Mouse (Mus musculus) intestine, postnatal 0 days (tissue): ENCODE results near the gene R3hcc1l. TPM values are rescaled to one million over a fixed set of nuclear protein-coding genes. Genes with fewer than 3 reads are reported as not detected.

ENCODE experiments used
- ATAC-seq: fragments of 200-750 bp; cut with Nextera tagmentation; 2 replicates; pipeline ENCODE4 v1.8.0; 2017; ENCODE audit warnings: mild to moderate bottlenecking, moderate TSS enrichment, moderate library complexity
- H3K27ac ChIP-seq: fragments of 300-500 bp; sonication (generic); 2 replicates; pipeline ENCODE4 v1.5.1; 2014; ENCODE audit warnings: mild to moderate bottlenecking, low read depth, low read length, moderate library complexity
- H3K27me3 ChIP-seq: fragments of 300-500 bp; sonication (generic); replicated peaks from 2 replicates; pipeline ENCODE4 v1.6.1; 2014; ENCODE audit warnings: low read length, mixed read lengths; ENCODE audit not compliant: control insufficient read depth, insufficient read depth
- H3K36me3 ChIP-seq: fragments of 300-500 bp; sonication (generic); 2 replicates; pipeline ENCODE4 v1.6.1; 2014; ENCODE audit warnings: mild to moderate bottlenecking, moderate library complexity; ENCODE audit not compliant: control insufficient read depth, insufficient read depth
- H3K4me1 ChIP-seq: fragments of 300-500 bp; sonication (generic); replicated peaks from 2 replicates; pipeline ENCODE4 v1.6.1; 2014; ENCODE audit warnings: antibody characterized with exemption, low read length, mixed read lengths; ENCODE audit not compliant: control insufficient read depth, insufficient read depth
- H3K4me2 ChIP-seq: fragments of 300-500 bp; sonication (generic); replicated peaks from 2 replicates; pipeline ENCODE4 v1.6.1; 2014; ENCODE audit warnings: low read depth, mild to moderate bottlenecking, moderate library complexity
- H3K4me3 ChIP-seq: fragments of 300-500 bp; sonication (generic); 2 replicates; pipeline ENCODE4 v1.5.1; 2014; ENCODE audit warnings: low read depth, low read length
- H3K9ac ChIP-seq: fragments of 300-500 bp; sonication (generic); 2 replicates; pipeline ENCODE4 v1.6.1; 2014; ENCODE audit warnings: mild to moderate bottlenecking, low read depth, low read length
- H3K9me3 ChIP-seq: fragments of 300-500 bp; sonication (generic); 2 replicates; pipeline ENCODE4 v1.6.1; 2016; ENCODE audit warnings: mixed run types; ENCODE audit not compliant: control insufficient read depth
- CTCF ChIP-seq: sonication (generic); IDR thresholded peaks from 2 replicates; pipeline ENCODE4 v1.5.1; 2016; ENCODE audit warnings: low read depth, mild to moderate bottlenecking, control low read depth, antibody characterized with exemption, moderate library complexity
- WGBS: fragments of 180-500 bp; shearing (Covaris S2); extraction: QIAGEN DNeasy Blood & Tissue Kit; methylation state at CpG from one replicate; pipeline ENCODE4 v1.1.7; 2014; 5-methylcytosine and 5-hydroxymethylcytosine counted together
- polyA plus RNA-seq: library from polyadenylated mRNA; unstranded; fragments of >200 nt; fragmentation: Nextera tagmentation; extraction: Ambion mirVana; gene quantifications from 2 replicates; pipeline ENCODE4 v1.2.1, GENCODE M21; 2015

Gene R3hcc1l
- polyA plus RNA-seq, 1 experiment from 2014 or later, result 13.7 TPM

DNA sequence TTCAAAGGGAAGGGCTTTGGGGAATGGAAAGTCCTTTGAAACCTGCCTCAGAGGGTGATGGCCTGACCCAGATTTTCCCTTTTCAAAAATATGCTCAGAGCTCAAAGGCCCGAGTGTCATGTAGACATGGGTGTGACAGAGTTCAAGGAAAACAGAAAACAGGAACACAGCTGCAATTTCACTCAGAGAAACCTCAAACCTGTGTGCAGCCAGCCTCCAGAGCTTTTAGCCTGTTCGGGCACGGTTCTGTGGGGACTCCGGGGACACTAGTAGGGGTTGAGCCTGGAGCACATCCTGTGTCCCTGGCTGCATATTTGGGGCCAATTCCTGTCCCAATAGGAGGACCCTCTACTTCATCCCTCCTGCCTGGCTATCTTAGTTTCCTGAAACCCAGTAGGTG lies 113.7 kb downstream of the R3hcc1l start:
- Histone ChIP-seq H3K4me2 (no peak overlapping the region), H3K4me3 (no peak overlapping the region), H3K9me3 (no peaks in the 10 kb centered on the region), H3K4me1 (peaks cover 6% of the 10 kb centered on the region; the same call in 1 of the 2 replicates), H3K9ac (no peak overlapping the region), H3K36me3 (no peaks in the 10 kb centered on the region), H3K27me3 (no peaks in the 10 kb centered on the region), H3K27ac (no peak overlapping the region)
- TF ChIP-seq CTCF, result no peak
- 75% methylated on average over 4 of the region's 4 CpGs for WGBS
- no peak for ATAC-seq

DNA sequence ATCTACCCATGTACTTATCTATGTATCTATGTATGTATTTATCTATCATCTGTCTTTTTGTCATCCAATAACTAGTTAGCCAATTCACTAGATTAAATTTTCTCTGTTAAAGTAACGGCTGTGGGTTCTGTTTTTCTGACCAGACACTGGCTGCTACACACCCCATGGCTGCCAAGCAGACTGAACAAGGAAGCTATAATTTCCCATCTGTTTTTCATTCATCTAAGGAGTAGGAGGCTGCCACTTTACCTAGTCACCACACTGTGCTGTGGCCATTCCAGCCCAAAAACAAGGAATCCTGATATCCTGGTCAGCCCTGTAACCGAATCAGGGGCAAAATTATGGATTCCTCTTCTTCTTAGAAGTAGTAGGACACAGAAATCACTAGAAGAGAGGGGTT lies 115.1 kb downstream of the R3hcc1l start:
- H3K4me1 ChIP-seq, result peaks cover 6% of the 10 kb centered on the region; the same call in 1 of the 2 replicates
- WGBS, result 79% methylated on average over 2 of the region's 2 CpGs
- no peak overlapping the region for H3K9ac ChIP-seq
- H3K4me3 ChIP-seq, result no peak overlapping the region
- H3K36me3 ChIP-seq, result no peaks in the 10 kb centered on the region
- no peak for ATAC-seq
- H3K27ac ChIP-seq, result no peak overlapping the region
- no peaks in the 10 kb centered on the region for H3K9me3 ChIP-seq
- TF ChIP-seq CTCF, result no peak
- no peaks in the 10 kb centered on the region for H3K27me3 ChIP-seq
- no peak overlapping the region for H3K4me2 ChIP-seq

DNA sequence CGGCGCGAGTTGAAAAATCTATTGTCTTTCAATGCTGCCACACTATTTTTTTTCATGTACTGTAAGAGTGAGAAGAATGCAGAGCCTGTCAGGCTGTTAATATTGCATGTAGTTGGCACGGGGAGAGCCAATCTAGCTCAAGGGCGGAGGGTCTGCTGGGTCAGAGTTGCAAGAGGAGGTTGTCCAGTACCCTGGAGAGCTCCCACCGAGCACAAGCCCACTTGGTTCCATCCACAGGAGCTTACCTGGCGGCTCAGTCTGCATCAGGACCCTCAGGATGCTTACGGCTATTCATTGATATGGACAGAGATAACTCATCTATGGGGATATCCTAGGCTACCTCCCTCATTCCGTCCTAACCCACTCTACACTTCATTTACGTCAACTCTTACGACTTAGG lies 118.1 kb downstream of the R3hcc1l start:
- 42% methylated on average over 11 of the region's 11 CpGs for WGBS
- no peaks in the 10 kb centered on the region for H3K4me1 ChIP-seq
- no peak overlapping the region for H3K4me3 ChIP-seq
- no peak overlapping the region for H3K27ac ChIP-seq
- no peaks in the 10 kb centered on the region for H3K9me3 ChIP-seq
- ATAC-seq, result no peak
- no peaks in the 10 kb centered on the region for H3K36me3 ChIP-seq
- no peak overlapping the region for H3K4me2 ChIP-seq
- no peak for TF ChIP-seq CTCF
- H3K9ac ChIP-seq, result no peak overlapping the region
- no peaks in the 10 kb centered on the region for H3K27me3 ChIP-seq

DNA sequence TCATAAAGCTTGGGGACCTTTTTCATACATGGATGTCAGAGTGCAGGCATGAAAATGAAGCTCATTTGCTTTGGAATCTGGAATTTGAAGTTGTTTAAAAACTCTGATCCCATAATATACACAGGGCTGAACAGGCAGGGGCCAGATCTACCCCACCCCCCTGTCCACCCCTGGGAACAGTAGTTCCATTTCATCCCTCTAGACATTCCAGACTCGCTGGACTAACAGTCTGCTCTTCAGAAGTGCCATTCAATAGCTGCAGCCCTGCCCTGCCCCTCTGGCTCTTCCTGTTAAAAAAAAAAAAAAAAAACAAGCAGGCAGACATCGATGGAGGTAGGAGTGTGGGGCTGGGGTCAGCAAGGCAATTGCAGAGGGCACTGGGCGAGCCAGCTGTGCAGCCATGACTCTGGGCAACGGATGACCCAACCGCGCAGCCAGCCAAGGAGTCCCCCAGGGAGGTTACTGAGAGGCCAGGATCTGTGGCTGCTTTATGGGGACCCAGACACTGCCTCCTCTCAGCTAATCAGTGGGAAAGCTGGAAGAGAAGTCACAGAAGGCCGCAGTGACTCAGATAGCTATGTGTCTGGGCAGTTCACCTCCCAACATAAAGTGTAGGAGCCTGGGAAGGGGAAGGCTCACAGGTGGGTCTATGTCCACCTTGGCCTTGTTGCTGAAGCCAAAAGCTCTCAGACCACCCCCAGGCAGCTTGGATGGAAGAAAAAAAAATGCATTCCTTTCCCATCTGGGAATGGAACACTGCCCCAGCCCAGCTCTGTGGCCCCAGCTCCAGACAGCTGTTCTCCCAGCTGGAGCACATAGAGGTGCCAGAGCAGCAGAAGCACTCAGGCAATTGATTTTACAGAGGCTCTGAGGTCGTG lies 120.3 kb downstream of the R3hcc1l start:
- WGBS, result 39% methylated on average over 8 of the region's 8 CpGs
- no peak overlapping the region for H3K9ac ChIP-seq
- TF ChIP-seq CTCF, result no peak
- H3K36me3 ChIP-seq, result no peaks in the 10 kb centered on the region
- ATAC-seq, result no peak
- H3K4me3 ChIP-seq, result no peak overlapping the region
- no peaks in the 10 kb centered on the region for H3K4me1 ChIP-seq
- H3K9me3 ChIP-seq, result no peaks in the 10 kb centered on the region
- H3K27ac ChIP-seq, result no peak overlapping the region
- no peak overlapping the region for H3K4me2 ChIP-seq
- no peaks in the 10 kb centered on the region for H3K27me3 ChIP-seq

DNA sequence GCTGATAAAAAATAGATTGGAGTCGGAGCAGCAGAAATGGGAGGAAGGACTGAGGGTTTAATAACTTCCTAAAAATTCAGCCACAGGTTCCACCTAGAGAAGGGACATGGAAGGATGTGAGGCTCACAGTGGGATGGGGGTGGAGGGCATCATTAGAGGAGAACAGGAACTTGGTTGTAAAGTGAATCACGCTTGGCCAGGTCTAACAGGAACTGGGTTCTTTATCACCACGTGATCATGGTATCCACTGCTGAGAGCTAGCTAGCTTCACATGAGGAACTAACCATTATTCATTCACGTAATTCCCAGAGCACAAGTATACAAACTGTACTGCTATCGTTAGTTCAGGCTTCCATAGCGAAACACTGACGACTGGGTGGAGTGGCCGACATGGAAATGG lies 121.0 kb downstream of the R3hcc1l start:
- H3K4me2 ChIP-seq, result no peak overlapping the region
- H3K4me3 ChIP-seq, result no peak overlapping the region
- H3K36me3 ChIP-seq, result no peaks in the 10 kb centered on the region
- ATAC-seq, result no peak
- H3K27me3 ChIP-seq, result no peaks in the 10 kb centered on the region
- no peak for TF ChIP-seq CTCF
- no peaks in the 10 kb centered on the region for H3K9me3 ChIP-seq
- H3K4me1 ChIP-seq, result no peaks in the 10 kb centered on the region
- H3K27ac ChIP-seq, result no peak overlapping the region
- H3K9ac ChIP-seq, result no peak overlapping the region
- 43% methylated on average over 8 of the region's 8 CpGs for WGBS

DNA sequence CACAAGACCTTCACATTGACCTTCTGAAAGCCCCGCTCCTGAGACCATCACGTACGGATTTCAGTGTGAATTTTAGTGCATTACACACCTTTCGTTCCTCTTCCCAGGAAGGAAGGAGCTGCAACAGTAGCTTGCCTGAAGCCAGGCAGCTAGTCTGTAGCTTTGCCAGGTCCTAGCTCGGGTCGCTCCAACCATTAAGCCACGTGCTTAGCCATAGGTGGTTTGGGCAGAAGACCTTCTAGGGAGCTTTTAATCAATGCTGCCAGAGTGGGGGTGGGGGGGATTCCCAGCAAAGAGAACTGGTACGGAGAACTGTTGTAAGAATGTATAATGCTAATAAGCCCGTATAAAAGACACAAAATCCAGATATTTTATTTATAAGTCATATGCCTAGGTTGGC lies 121.7 kb downstream of the R3hcc1l start:
- Histone ChIP-seq H3K4me3 (no peak overlapping the region), H3K27me3 (no peaks in the 10 kb centered on the region), H3K9ac (no peak overlapping the region), H3K4me1 (no peaks in the 10 kb centered on the region), H3K9me3 (no peaks in the 10 kb centered on the region), H3K4me2 (no peak overlapping the region), H3K36me3 (no peaks in the 10 kb centered on the region), H3K27ac (no peak overlapping the region)
- 72% methylated on average over 9 of the region's 9 CpGs for WGBS
- ATAC-seq, result no peak
- no peak for TF ChIP-seq CTCF

Other genes with a start within 250 kb of the R3hcc1l start
- gene Crtac1, start 87.0 kb upstream of the R3hcc1l start, polyA plus RNA-seq, result 4.2 and 4.3 TPM in 2 replicates
- gene Loxl4, start 94.1 kb downstream of the R3hcc1l start, polyA plus RNA-seq, result 0.78 and 0.99 TPM in 2 replicates
- 13.8 and 16.1 TPM in 2 replicates for gene Pyroxd2, start 234.0 kb downstream of the R3hcc1l start, polyA plus RNA-seq